Mouse (Mus musculus) heart, postnatal 0 days (tissue): ENCODE data around the gene Malsu1.

ENCODE experiments used
- CTCF ChIP-seq: IDR thresholded peaks from 2 replicates; pipeline ENCODE4 v1.5.1; 2016; ENCODE audit warnings: antibody characterized with exemption, control low read depth, low read depth
- EP300 ChIP-seq: IDR thresholded peaks from 2 replicates; pipeline ENCODE4 v1.6.1; 2016; ENCODE audit warnings: antibody characterized with exemption, low read depth

- TF ChIP-seq CTCF (no peak), EP300 (no peak)
Observed at GRCm38 (mm10) chr6:49047848-49048247, 25.7 kb upstream of the Malsu1 start.
